Mouse (Mus musculus): ENCODE data around the gene Cox4i1. TPM values are rescaled to one million over a fixed set of nuclear protein-coding genes. Genes with fewer than 3 reads are reported as not detected.

The Cox4i1 gene
- polyA plus RNA-seq (2016; fragmentation: Nextera tagmentation; extraction: Ambion mirVana), result 874 and 883 TPM in 2 replicates

- WGBS, result under 1% methylated on average over 105 of the region's 105 CpGs
- peak within 1 kb of the TSS; percentile 93 for H3K27ac ChIP-seq (replicated peaks)
- H3K4me1 ChIP-seq, result peaks cover 61% of the 10 kb centered on the region
- peaks cover 59% of the 10 kb centered on the region for H3K36me3 ChIP-seq (replicated peaks)
- peak within 1 kb of the TSS; percentile 99 for H3K4me3 ChIP-seq
- no peaks in the 10 kb centered on the region for H3K27me3 ChIP-seq (replicated peaks; ENCODE audit: low read depth, poor library complexity, severe bottlenecking)
- no peaks in the 10 kb centered on the region for H3K9me3 ChIP-seq
- peak; percentile 99 for DNase-seq (ENCODE audit: low spot score)
Measured at GRCm38 (mm10) chr8:120667561-120668373, at the start of gene Cox4i1, which contains the start of gene Gm27021. TSS of gene Cox4i1 (plus strand) at chr8:120668222. TSS of gene Gm27021 (minus strand) at chr8:120668079.

- Histone ChIP-seq H3K27me3 (replicated peaks; ENCODE audit: low read depth, poor library complexity, severe bottlenecking) (0 out of 2 replicates have a peak, but pooled peaks cover 9% of the 10 kb centered on the region), H3K27ac (replicated peaks) (peak overlapping the region; percentile 57; the same call in 1 of the 2 replicates), H3K4me3 (no peak overlapping the region), H3K9me3 (no peaks in the 10 kb centered on the region), H3K36me3 (replicated peaks) (no peaks in the 10 kb centered on the region), H3K4me1 (peaks cover 65% of the 10 kb centered on the region)
- DNase-seq (ENCODE audit: low spot score), result no peak
- WGBS, result 74% methylated on average over 11 of the region's 11 CpGs
Measured at GRCm38 (mm10) chr8:120619235-120620180, 48.5 kb upstream of the Cox4i1 start.

- Histone ChIP-seq H3K27ac (replicated peaks) (peak overlapping the region; percentile 57; the same call in 1 of the 2 replicates), H3K4me1 (peaks cover 63% of the 10 kb centered on the region)
Measured at GRCm38 (mm10) chr8:120620441-120620840, 47.6 kb upstream of the Cox4i1 start.

GRCm38 (mm10) chr8:120622161-120622560 lies 45.9 kb upstream of the Cox4i1 start:
- Histone ChIP-seq H3K9me3 (no peaks in the 10 kb centered on the region), H3K36me3 (replicated peaks) (no peaks in the 10 kb centered on the region), H3K4me1 (peaks cover 47% of the 10 kb centered on the region), H3K27me3 (replicated peaks; ENCODE audit: low read depth, poor library complexity, severe bottlenecking) (0 out of 2 replicates have a peak, but pooled peaks cover 9% of the 10 kb centered on the region), H3K4me3 (no peak overlapping the region), H3K27ac (replicated peaks) (peak overlapping the region; percentile 8)
- 64% methylated on average over 14 of the region's 14 CpGs for WGBS
- DNase-seq (ENCODE audit: low spot score), result no peak

More at GRCm38 (mm10) chr8:120620441-120620840, 47.6 kb upstream of the Cox4i1 start:
- DNase-seq (ENCODE audit: low spot score), result no peak
- Histone ChIP-seq H3K9me3 (no peaks in the 10 kb centered on the region), H3K36me3 (replicated peaks) (no peaks in the 10 kb centered on the region), H3K27me3 (replicated peaks; ENCODE audit: low read depth, poor library complexity, severe bottlenecking) (0 out of 2 replicates have a peak, but pooled peaks cover 9% of the 10 kb centered on the region), H3K4me3 (no peak overlapping the region)
- WGBS, result 47% methylated on average over 7 of the region's 7 CpGs

- Histone ChIP-seq H3K4me1 (peaks cover 34% of the 10 kb centered on the region), H3K36me3 (replicated peaks) (no peaks in the 10 kb centered on the region), H3K27ac (replicated peaks) (peak overlapping the region; percentile 24; the same call in 1 of the 2 replicates), H3K27me3 (replicated peaks; ENCODE audit: low read depth, poor library complexity, severe bottlenecking) (0 out of 2 replicates have a peak, but pooled peaks cover 9% of the 10 kb centered on the region), H3K4me3 (no peak overlapping the region), H3K9me3 (no peaks in the 10 kb centered on the region)
- 39% methylated on average over 2 of the region's 2 CpGs for WGBS
- DNase-seq (ENCODE audit: low spot score), result no peak
Measured at GRCm38 (mm10) chr8:120623608-120624007, 44.4 kb upstream of the Cox4i1 start.

GRCm38 (mm10) chr8:120626461-120626860 lies 41.6 kb upstream of the Cox4i1 start:
- Histone ChIP-seq H3K36me3 (replicated peaks) (no peaks in the 10 kb centered on the region), H3K4me3 (no peak overlapping the region), H3K27me3 (replicated peaks; ENCODE audit: low read depth, poor library complexity, severe bottlenecking) (peaks cover 26% of the 10 kb centered on the region), H3K27ac (replicated peaks) (no peak overlapping the region), H3K9me3 (no peaks in the 10 kb centered on the region), H3K4me1 (peaks cover 33% of the 10 kb centered on the region)
- peak; percentile 50 for DNase-seq (ENCODE audit: low spot score)
- 59% methylated on average over 11 of the region's 11 CpGs for WGBS

- Histone ChIP-seq H3K36me3 (replicated peaks) (no peaks in the 10 kb centered on the region), H3K4me1 (peaks cover 27% of the 10 kb centered on the region), H3K4me3 (no peak overlapping the region), H3K9me3 (no peaks in the 10 kb centered on the region; the same call in 1 of the 2 replicates), H3K27me3 (replicated peaks; ENCODE audit: low read depth, poor library complexity, severe bottlenecking) (peaks cover 35% of the 10 kb centered on the region), H3K27ac (replicated peaks) (no peak overlapping the region)
- WGBS, result 88% methylated on average over 5 of the region's 5 CpGs
- no peak for DNase-seq (ENCODE audit: low spot score)
Measured at GRCm38 (mm10) chr8:120627298-120627697, 40.7 kb upstream of the Cox4i1 start.

- H3K9me3 ChIP-seq, result peaks cover 3% of the 10 kb centered on the region; the same call in 1 of the 2 replicates
- no peak overlapping the region; the same call in 1 of the 2 replicates for H3K27ac ChIP-seq (replicated peaks)
- no peaks in the 10 kb centered on the region for H3K36me3 ChIP-seq (replicated peaks)
- peaks cover 62% of the 10 kb centered on the region for H3K27me3 ChIP-seq (replicated peaks; ENCODE audit: low read depth, poor library complexity, severe bottlenecking)
- peaks cover 39% of the 10 kb centered on the region for H3K4me1 ChIP-seq
- whole genome bisulfite sequencing, result 43% methylated on average over 5 of the region's 5 CpGs
- no peak for DNase-seq (ENCODE audit: low spot score)
- no peak overlapping the region for H3K4me3 ChIP-seq
Measured at GRCm38 (mm10) chr8:120630031-120630430, 38.0 kb upstream of the Cox4i1 start.

GRCm38 (mm10) chr8:120630848-120631247 lies 37.2 kb upstream of the Cox4i1 start:
- H3K4me3 ChIP-seq, result no peak overlapping the region
- 49% methylated on average over 6 of the region's 6 CpGs for WGBS
- no peak overlapping the region for H3K27ac ChIP-seq (replicated peaks)
- no peaks in the 10 kb centered on the region for H3K36me3 ChIP-seq (replicated peaks)
- peaks cover 39% of the 10 kb centered on the region for H3K4me1 ChIP-seq
- peaks cover 3% of the 10 kb centered on the region; the same call in 1 of the 2 replicates for H3K9me3 ChIP-seq
- no peak for DNase-seq (ENCODE audit: low spot score)
- H3K27me3 ChIP-seq (replicated peaks; ENCODE audit: low read depth, poor library complexity, severe bottlenecking), result peaks cover 70% of the 10 kb centered on the region

- no peak for DNase-seq (ENCODE audit: low spot score)
- no peak overlapping the region for H3K27ac ChIP-seq (replicated peaks)
Measured at GRCm38 (mm10) chr8:120631441-120632375, 36.3 kb upstream of the Cox4i1 start.

GRCm38 (mm10) chr8:120632969-120633664 lies 34.9 kb upstream of the Cox4i1 start:
- no peak for DNase-seq (ENCODE audit: low spot score)
- Histone ChIP-seq H3K27me3 (replicated peaks; ENCODE audit: low read depth, poor library complexity, severe bottlenecking) (peaks cover 82% of the 10 kb centered on the region), H3K27ac (replicated peaks) (peak overlapping the region; percentile 67; the same call in 1 of the 2 replicates), H3K36me3 (replicated peaks) (no peaks in the 10 kb centered on the region), H3K9me3 (peaks cover 3% of the 10 kb centered on the region), H3K4me3 (peak overlapping the region; percentile 74), H3K4me1 (peaks cover 39% of the 10 kb centered on the region)
- 26% methylated on average over 17 of the region's 17 CpGs for WGBS

More at GRCm38 (mm10) chr8:120631441-120632375, 36.3 kb upstream of the Cox4i1 start:
- Histone ChIP-seq H3K27me3 (replicated peaks; ENCODE audit: low read depth, poor library complexity, severe bottlenecking) (peaks cover 79% of the 10 kb centered on the region), H3K9me3 (peaks cover 3% of the 10 kb centered on the region; the same call in 1 of the 2 replicates), H3K36me3 (replicated peaks) (no peaks in the 10 kb centered on the region), H3K4me1 (peaks cover 39% of the 10 kb centered on the region), H3K4me3 (no peak overlapping the region)
- WGBS, result 76% methylated on average over 21 of the region's 21 CpGs

All from embryonic facial prominence, embryonic 10.5 days (tissue).